Mouse (Mus musculus) cerebellum, adult 2 months (tissue): ENCODE measurements around the gene Ikzf1.

Source experiments
- CTCF ChIP-seq: fragments of 200-500 bp; IDR thresholded peaks from 2 replicates; pipeline ENCODE4 v1.5.1; 2011; ENCODE audit warnings: low read depth, mild to moderate bottlenecking, control low read depth, low read length, moderate library complexity, borderline replicate concordance; ENCODE audit not compliant: insufficient read depth
- POLR2A ChIP-seq: fragments of 200-500 bp; IDR thresholded peaks from 2 replicates; pipeline ENCODE4 v1.6.1; 2011; ENCODE audit warnings: low read length, control low read depth, borderline replicate concordance; ENCODE audit not compliant: insufficient read depth

- TF ChIP-seq POLR2A, result no peak
- TF ChIP-seq CTCF, result no peak
Observed at GRCm38 (mm10) chr11:11776071-11776821, 91.4 kb downstream of the Ikzf1 start.
